Mouse (Mus musculus): ENCODE results near the gene Pars2. TPM values are rescaled to one million over a fixed set of nuclear protein-coding genes. Genes with fewer than 3 reads are reported as not detected.

Pars2 gene
- 1 to 10 TPM; 4.2 to 5.0 TPM for total RNA-seq (2021)

- peak; percentile 97 to 98 for DNase-seq
- intact Hi-C loops (cut with DNase I) = loop anchor here (2.0 kb wide), 1 partner anchor 28 kb away; the partner anchor contains the start of gene Ttc4
Observed at GRCm38 (mm10) chr4:106650833-106651527, at the start of gene Pars2. Gene Pars2, plus strand, starts transcription at chr4:106651069.

- intact Hi-C loops (cut with DNase I) = no loop called here
- DNase-seq = no peak
Observed at GRCm38 (mm10) chr4:106606639-106607554, 44.0 kb upstream of the Pars2 start.

GRCm38 (mm10) chr4:106607905-106608304, 43.0 kb upstream of the Pars2 start:
- no peak for DNase-seq
- intact Hi-C loops (cut with DNase I) = no loop called here

GRCm38 (mm10) chr4:106613105-106613504, 37.8 kb upstream of the Pars2 start:
- DNase-seq = no peak
- intact Hi-C loops (cut with DNase I) = loop anchor here (10.0 kb wide), 1 partner anchor 192 kb away; the partner anchor contains the start of gene Acot11

GRCm38 (mm10) chr4:106613560-106613959, 37.3 kb upstream of the Pars2 start:
- intact Hi-C loops (cut with DNase I) = loop anchor here (10.0 kb wide), 1 partner anchor 191 kb away; the partner anchor contains the start of gene Acot11
- no peak for DNase-seq

- DNase-seq = peak; percentile 70 to 80
- intact Hi-C loops (cut with DNase I) = loop anchor here (1.0 to 10.0 kb wide), 3 partner anchors 94 to 550 kb away; partner anchors contain the start of gene Acot11
Observed at GRCm38 (mm10) chr4:106614180-106614797, 36.6 kb upstream of the Pars2 start.

- intact Hi-C loops (cut with DNase I) = loop anchor here (1.0 to 10.0 kb wide), 3 partner anchors 93 to 549 kb away; partner anchors contain the start of gene Acot11
- no peak for DNase-seq
Observed at GRCm38 (mm10) chr4:106614881-106615280, 36.0 kb upstream of the Pars2 start.

- DNase-seq = no peak
Observed at GRCm38 (mm10) chr4:106615637-106616036, 35.2 kb upstream of the Pars2 start.

GRCm38 (mm10) chr4:106617056-106617455, 33.8 kb upstream of the Pars2 start, which contains the start of gene Lexm:
Gene Lexm, minus strand, starts transcription at chr4:106617241.
- intact Hi-C loops (cut with DNase I) = loop anchor here (10.0 kb wide), 1 partner anchor 188 kb away; the partner anchor contains the start of gene Acot11
- no peak for DNase-seq

More at GRCm38 (mm10) chr4:106615637-106616036, 35.2 kb upstream of the Pars2 start:
- intact Hi-C loops (cut with DNase I) = loop anchor here (10.0 kb wide), 1 partner anchor 189 kb away; the partner anchor contains the start of gene Acot11

GRCm38 (mm10) chr4:106618898-106619297, 32.0 kb upstream of the Pars2 start:
- intact Hi-C loops (cut with DNase I) = loop anchor here (10.0 kb wide), 1 partner anchor 186 kb away; the partner anchor contains the start of gene Acot11
- DNase-seq = no peak

GRCm38 (mm10) chr4:106621428-106621827, 29.4 kb upstream of the Pars2 start:
- intact Hi-C loops (cut with DNase I) = no loop called here
- DNase-seq = no peak

GRCm38 (mm10) chr4:106622030-106622493, 28.8 kb upstream of the Pars2 start, which contains the start of gene Ttc22:
Gene Ttc22, plus strand, starts transcription at chr4:106622432.
- intact Hi-C loops (cut with DNase I) = no loop called here
- no peak for DNase-seq

- no peak for DNase-seq
- intact Hi-C loops (cut with DNase I) = no loop called here
Observed at GRCm38 (mm10) chr4:106622712-106623111, 28.2 kb upstream of the Pars2 start.

GRCm38 (mm10) chr4:106624271-106624670, 26.6 kb upstream of the Pars2 start:
- DNase-seq = no peak
- intact Hi-C loops (cut with DNase I) = no loop called here

GRCm38 (mm10) chr4:106627809-106628208, 23.1 kb upstream of the Pars2 start:
- DNase-seq = no peak
- intact Hi-C loops (cut with DNase I) = no loop called here

- intact Hi-C loops (cut with DNase I) = no loop called here
- no peak for DNase-seq
Observed at GRCm38 (mm10) chr4:106628650-106629360, 22.1 kb upstream of the Pars2 start.

- intact Hi-C loops (cut with DNase I) = no loop called here
- DNase-seq = no peak
Observed at GRCm38 (mm10) chr4:106629374-106629773, 21.5 kb upstream of the Pars2 start.

GRCm38 (mm10) chr4:106630333-106631220, 20.3 kb upstream of the Pars2 start:
- intact Hi-C loops (cut with DNase I) = loop anchor here (1.0 to 5.0 kb wide), 2 partner anchors 78 to 532 kb away; no protein-coding TSS in a partner anchor

More at GRCm38 (mm10) chr4:106630333-106631220, 20.3 kb upstream of the Pars2 start:
- peak; percentile 59 to 75 for DNase-seq

Measured in heart, postnatal 10 days (tissue).